Mouse (Mus musculus): ENCODE data around the gene Jsrp1. TPM values are rescaled to one million over a fixed set of nuclear protein-coding genes. Genes with fewer than 3 reads are reported as not detected.

Gene Jsrp1
- polyA plus RNA-seq, 1 experiment, result 3.2 TPM

- TF ChIP-seq POLR2A (IDR thresholded peaks at IDR 0.05; ENCODE audit: low read depth, low read length) (no peak), CTCF (conservative IDR thresholded peaks at IDR 0.05; ENCODE audit: insufficient read depth, insufficient read length, low read depth, low read length) (no peak)
- no peak overlapping the region for H3K4me3 ChIP-seq (ENCODE audit: insufficient read depth, low read depth, low read length)
- H3K4me1 ChIP-seq (ENCODE audit: control insufficient read depth, insufficient read depth, low read length), result peaks cover 6% of the 10 kb centered on the region; the same call in 1 of the 2 replicates
- no peak for DNase-seq
- 13% methylated on average over 20 of the region's 20 CpGs for WGBS
- no peak overlapping the region for H3K27ac ChIP-seq (ENCODE audit: insufficient read depth, low read depth, low read length)
- no peaks in the 10 kb centered on the region for H3K27me3 ChIP-seq (replicated peaks; ENCODE audit: control insufficient read depth, insufficient read depth, low read length)
- H3K36me3 ChIP-seq (ENCODE audit: control insufficient read depth, insufficient read depth, low read length), result no peaks in the 10 kb centered on the region
Measured at GRCm38 (mm10) chr10:80810084-80810483, 3.2 kb downstream of the Jsrp1 start.

- WGBS, result 30% methylated on average over 18 of the region's 18 CpGs
- TF ChIP-seq CTCF (conservative IDR thresholded peaks at IDR 0.05; ENCODE audit: insufficient read depth, insufficient read length, low read depth, low read length) (no peak), POLR2A (IDR thresholded peaks at IDR 0.05; ENCODE audit: low read depth, low read length) (no peak)
- H3K36me3 ChIP-seq (ENCODE audit: control insufficient read depth, insufficient read depth, low read length), result no peaks in the 10 kb centered on the region
- no peak overlapping the region for H3K27ac ChIP-seq (ENCODE audit: insufficient read depth, low read depth, low read length)
- H3K27me3 ChIP-seq (replicated peaks; ENCODE audit: control insufficient read depth, insufficient read depth, low read length), result no peaks in the 10 kb centered on the region
- no peak for DNase-seq
- no peak overlapping the region for H3K4me3 ChIP-seq (ENCODE audit: insufficient read depth, low read depth, low read length)
- peaks cover 6% of the 10 kb centered on the region; the same call in 1 of the 2 replicates for H3K4me1 ChIP-seq (ENCODE audit: control insufficient read depth, insufficient read depth, low read length)
Measured at GRCm38 (mm10) chr10:80808985-80809632, 4.2 kb downstream of the Jsrp1 start.

DNA sequence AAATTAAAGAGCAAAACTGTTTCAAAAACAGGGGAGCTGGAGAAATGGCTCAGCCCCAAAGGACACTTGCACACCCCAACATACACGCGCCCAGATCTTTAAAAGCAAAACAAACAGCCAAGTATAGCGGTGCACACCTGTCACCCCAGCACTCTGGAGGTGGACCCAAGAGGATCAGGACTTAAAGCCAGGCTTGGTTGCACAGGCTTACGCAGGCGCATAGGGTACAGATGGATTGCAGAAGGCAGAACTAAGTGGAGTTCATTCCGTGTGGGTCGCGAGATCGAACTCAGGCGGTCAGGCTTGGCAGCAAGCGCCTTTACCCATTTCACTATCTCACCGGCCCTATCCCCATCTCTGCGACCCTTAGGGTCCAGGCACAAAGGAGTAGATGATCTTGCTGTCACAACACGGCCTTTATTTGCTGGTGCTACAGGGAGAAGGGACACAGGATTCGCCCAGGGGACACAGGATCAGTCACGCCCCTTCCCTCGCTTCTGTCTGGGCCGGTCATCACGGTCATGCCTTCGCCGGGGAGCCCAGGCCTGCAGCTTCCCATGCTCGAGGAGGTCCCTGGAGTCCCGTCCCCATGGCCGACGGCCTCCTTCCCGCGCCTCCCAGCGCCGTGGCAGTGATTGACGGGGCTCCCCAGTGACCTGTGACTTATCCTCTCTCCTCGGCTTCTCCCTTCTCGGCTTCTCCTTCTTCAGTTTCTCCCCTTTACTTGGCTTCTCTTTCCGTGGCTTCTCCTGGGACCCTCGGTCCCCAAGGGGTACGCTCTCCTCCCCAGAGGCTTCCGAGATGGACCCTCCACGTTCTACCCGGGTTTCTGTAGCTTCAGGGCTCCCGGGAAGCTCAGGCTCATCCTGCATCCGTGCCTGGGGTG lies 5.0 kb downstream of the Jsrp1 start:
- Histone ChIP-seq H3K4me3 (ENCODE audit: insufficient read depth, low read depth, low read length) (no peak overlapping the region), H3K4me1 (ENCODE audit: control insufficient read depth, insufficient read depth, low read length) (peaks cover 6% of the 10 kb centered on the region; the same call in 1 of the 2 replicates), H3K27me3 (replicated peaks; ENCODE audit: control insufficient read depth, insufficient read depth, low read length) (no peaks in the 10 kb centered on the region), H3K27ac (ENCODE audit: insufficient read depth, low read depth, low read length) (no peak overlapping the region), H3K36me3 (ENCODE audit: control insufficient read depth, insufficient read depth, low read length) (no peaks in the 10 kb centered on the region)
- no peak for DNase-seq
- 22% methylated on average over 40 of the region's 40 CpGs for WGBS
- TF ChIP-seq POLR2A (IDR thresholded peaks at IDR 0.05; ENCODE audit: low read depth, low read length) (no peak), CTCF (conservative IDR thresholded peaks at IDR 0.05; ENCODE audit: insufficient read depth, insufficient read length, low read depth, low read length) (no peak)

DNA sequence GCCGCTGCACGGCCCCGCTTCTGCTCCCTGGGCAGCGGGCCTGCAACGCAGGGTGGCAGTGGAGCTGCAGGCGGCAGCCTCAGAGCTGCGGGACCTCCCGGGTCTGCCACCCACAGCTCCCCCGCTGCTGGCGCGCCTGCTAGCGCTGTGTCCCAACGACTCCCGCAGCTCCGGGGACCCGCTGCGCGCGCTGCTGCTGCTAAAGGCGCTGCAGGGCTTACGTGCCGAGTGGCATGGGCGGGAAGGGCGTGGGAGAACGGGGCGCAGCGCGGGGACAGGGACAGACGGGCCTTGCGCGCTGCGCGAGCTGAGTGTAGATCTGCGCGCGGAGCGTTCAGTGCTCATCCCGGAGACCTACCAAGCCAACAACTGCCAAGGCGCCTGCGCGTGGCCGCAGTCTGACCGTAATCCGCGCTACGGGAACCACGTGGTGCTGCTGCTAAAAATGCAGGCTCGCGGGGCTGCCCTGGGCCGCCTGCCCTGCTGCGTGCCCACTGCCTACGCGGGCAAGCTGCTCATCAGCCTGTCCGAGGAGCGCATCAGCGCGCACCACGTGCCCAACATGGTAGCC lies 6.2 kb downstream of the Jsrp1 start:
- DNase-seq, result peak; percentile 81
- H3K27ac ChIP-seq (ENCODE audit: insufficient read depth, low read depth, low read length), result no peak overlapping the region
- peak; percentile 11 for TF ChIP-seq POLR2A (IDR thresholded peaks at IDR 0.05; ENCODE audit: low read depth, low read length)
- no peak for TF ChIP-seq CTCF (conservative IDR thresholded peaks at IDR 0.05; ENCODE audit: insufficient read depth, insufficient read length, low read depth, low read length)
- no peaks in the 10 kb centered on the region for H3K27me3 ChIP-seq (replicated peaks; ENCODE audit: control insufficient read depth, insufficient read depth, low read length)
- 1% methylated on average over 58 of the region's 58 CpGs for WGBS
- peak overlapping the region; percentile 49 for H3K4me3 ChIP-seq (ENCODE audit: insufficient read depth, low read depth, low read length)
- H3K4me1 ChIP-seq (ENCODE audit: control insufficient read depth, insufficient read depth, low read length), result peaks cover 6% of the 10 kb centered on the region; the same call in 1 of the 2 replicates
- H3K36me3 ChIP-seq (ENCODE audit: control insufficient read depth, insufficient read depth, low read length), result no peaks in the 10 kb centered on the region

DNA sequence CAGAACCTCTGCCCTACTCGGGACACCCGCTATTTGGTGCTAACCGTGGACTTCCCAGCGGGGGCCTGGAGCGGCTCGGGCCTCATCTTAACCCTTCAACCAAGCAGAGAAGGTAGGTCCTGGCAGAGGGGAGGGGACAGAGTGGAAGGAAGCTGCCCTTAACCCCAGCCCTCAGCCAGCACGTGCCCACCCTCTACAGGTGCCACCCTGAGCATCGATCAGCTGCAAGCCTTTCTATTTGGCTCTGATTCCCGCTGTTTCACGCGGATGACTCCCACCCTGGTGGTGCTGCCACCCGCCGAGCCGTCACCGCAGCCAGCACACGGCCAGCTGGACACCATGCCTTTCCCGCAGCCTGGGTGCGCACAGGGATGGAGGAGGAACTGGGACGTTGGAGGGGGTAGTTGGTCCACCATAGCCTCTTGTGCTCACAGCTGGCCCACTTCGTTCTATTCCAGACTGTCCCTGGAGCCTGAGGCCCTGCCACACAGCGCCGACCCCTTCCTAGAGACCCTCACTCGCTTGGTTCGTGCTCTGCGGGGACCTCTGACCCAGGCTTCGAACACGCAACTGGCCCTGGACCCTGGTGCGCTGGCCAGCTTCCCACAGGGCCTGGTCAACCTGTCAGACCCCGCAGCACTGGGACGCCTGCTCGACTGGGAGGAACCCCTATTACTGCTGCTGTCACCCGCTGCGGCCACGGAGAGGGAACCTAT lies 6.8 kb downstream of the Jsrp1 start:
- TF ChIP-seq CTCF (conservative IDR thresholded peaks at IDR 0.05; ENCODE audit: insufficient read depth, insufficient read length, low read depth, low read length), result no peak
- TF ChIP-seq POLR2A (IDR thresholded peaks at IDR 0.05; ENCODE audit: low read depth, low read length), result no peak
- WGBS, result 54% methylated on average over 34 of the region's 34 CpGs
- DNase-seq, result no peak
- Histone ChIP-seq H3K36me3 (ENCODE audit: control insufficient read depth, insufficient read depth, low read length) (no peaks in the 10 kb centered on the region), H3K27me3 (replicated peaks; ENCODE audit: control insufficient read depth, insufficient read depth, low read length) (no peaks in the 10 kb centered on the region), H3K27ac (ENCODE audit: insufficient read depth, low read depth, low read length) (no peak overlapping the region), H3K4me3 (ENCODE audit: insufficient read depth, low read depth, low read length) (peak overlapping the region; percentile 49), H3K4me1 (ENCODE audit: control insufficient read depth, insufficient read depth, low read length) (peaks cover 6% of the 10 kb centered on the region; the same call in 1 of the 2 replicates)

DNA sequence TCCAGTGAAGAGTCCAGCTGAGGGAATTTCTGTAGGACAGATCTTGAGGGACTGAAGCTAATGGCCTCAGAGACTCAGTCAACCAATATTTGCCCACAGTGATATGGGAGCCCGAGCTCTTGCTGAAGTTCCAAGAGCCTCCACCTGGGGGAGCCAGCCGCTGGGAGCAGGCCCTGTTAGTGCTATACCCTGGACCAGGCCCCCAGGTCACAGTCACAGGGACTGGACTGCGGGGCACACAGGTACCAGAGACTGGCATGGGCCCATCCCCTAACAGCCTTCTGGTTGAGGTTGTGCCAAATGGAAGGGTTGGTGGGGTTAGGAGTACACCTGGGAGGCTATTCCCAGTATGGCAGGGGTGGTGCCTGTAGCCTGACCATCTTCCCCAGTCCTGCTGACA lies 7.4 kb downstream of the Jsrp1 start:
- Histone ChIP-seq H3K27ac (ENCODE audit: insufficient read depth, low read depth, low read length) (no peak overlapping the region), H3K4me1 (ENCODE audit: control insufficient read depth, insufficient read depth, low read length) (peaks cover 6% of the 10 kb centered on the region; the same call in 1 of the 2 replicates), H3K4me3 (ENCODE audit: insufficient read depth, low read depth, low read length) (no peak overlapping the region), H3K27me3 (replicated peaks; ENCODE audit: control insufficient read depth, insufficient read depth, low read length) (no peaks in the 10 kb centered on the region), H3K36me3 (ENCODE audit: control insufficient read depth, insufficient read depth, low read length) (no peaks in the 10 kb centered on the region)
- DNase-seq, result peak; percentile 69
- WGBS, result 21% methylated on average over 3 of the region's 3 CpGs
- peak; percentile 67 for TF ChIP-seq CTCF (conservative IDR thresholded peaks at IDR 0.05; ENCODE audit: insufficient read depth, insufficient read length, low read depth, low read length)
- TF ChIP-seq POLR2A (IDR thresholded peaks at IDR 0.05; ENCODE audit: low read depth, low read length), result no peak

All from kidney, adult 2 months (tissue).